Mouse (Mus musculus): ENCODE measurements around the gene Tmem256.
A peak's percentile ranks its signal among the peaks of the same experiment; 100 is the strongest.

GRCm38 (mm10) chr11:69802648-69803105, 35.6 kb upstream of the Tmem256 start:
- TF ChIP-seq CTCF (IDR thresholded peaks at IDR 0.05; ENCODE audit: extremely low read depth, insufficient read length, insufficient replicate concordance, low read depth, low read length): no peak
- peak; percentile 84 for TF ChIP-seq POLR2A (IDR thresholded peaks at IDR 0.05; ENCODE audit: low read depth, low read length)

Data from small intestine, adult 2 months (tissue).